Mouse (Mus musculus) forebrain, embryonic 14.5 days (tissue): Measurements from ENCODE around the gene Srsf4. TPM values are rescaled to one million over a fixed set of nuclear protein-coding genes. Genes with fewer than 3 reads are reported as not detected.

Experiments used
- ATAC-seq: fragments of 200-750 bp; cut with Nextera tagmentation; 2 replicates; pipeline ENCODE4 v1.8.0; 2017; ENCODE audit warnings: mild to moderate bottlenecking, moderate library complexity
- DNase-seq: peaks from one replicate; pipeline ENCODE4 v3.0.0-alpha.2; 2015; ENCODE audit warnings: low spot score
- H3K27ac ChIP-seq: fragments of 300-500 bp; sonication (generic); 2 replicates; pipeline ENCODE4 v1.5.1; 2014; ENCODE audit warnings: low read depth, mild to moderate bottlenecking, control low read depth, low read length, moderate library complexity
- H3K27me3 ChIP-seq: fragments of 300-500 bp; sonication (generic); replicated peaks from 2 replicates; pipeline ENCODE4 v1.6.1; 2014; ENCODE audit warnings: low read length, control low read depth, mixed read lengths; ENCODE audit not compliant: control insufficient read depth, insufficient read depth
- H3K36me3 ChIP-seq: fragments of 300-500 bp; sonication (generic); 2 replicates; pipeline ENCODE4 v1.6.1; 2014; ENCODE audit warnings: low read length, control low read depth; ENCODE audit not compliant: control insufficient read depth, insufficient read depth
- H3K4me1 ChIP-seq: fragments of 300-500 bp; sonication (generic); 2 replicates; pipeline ENCODE4 v1.6.1; 2014; ENCODE audit warnings: antibody characterized with exemption, low read length, control low read depth; ENCODE audit not compliant: control insufficient read depth, insufficient read depth
- H3K4me2 ChIP-seq: fragments of 300-500 bp; sonication (generic); 2 replicates; pipeline ENCODE4 v1.6.1; 2014; ENCODE audit warnings: mild to moderate bottlenecking, control low read depth, low read length
- H3K4me3 ChIP-seq: fragments of 300-500 bp; sonication (generic); 2 replicates; pipeline ENCODE4 v1.5.1; 2014; ENCODE audit warnings: low read depth, low read length, control low read depth
- H3K9ac ChIP-seq: fragments of 300-500 bp; sonication (generic); 2 replicates; pipeline ENCODE4 v1.6.1; 2014; ENCODE audit warnings: mild to moderate bottlenecking, low read length, control low read depth, moderate library complexity
- H3K9me3 ChIP-seq: fragments of 300-500 bp; sonication (generic); replicated peaks from 2 replicates; pipeline ENCODE4 v1.6.1; 2016; ENCODE audit warnings: low read length, control low read depth, mixed read lengths; ENCODE audit not compliant: control insufficient read depth
- WGBS: fragments of 180-500 bp; shearing (Covaris S2); extraction: QIAGEN DNeasy Blood & Tissue Kit; methylation state at CpG from one replicate; pipeline ENCODE4 v1.1.7; 2014; 5-methylcytosine and 5-hydroxymethylcytosine counted together
- polyA plus RNA-seq: library from polyadenylated mRNA; unstranded; fragments of >200 nt; fragmentation: Nextera tagmentation; extraction: Ambion mirVana; gene quantifications from 2 replicates; pipeline ENCODE4 v1.2.1, GENCODE M21; 2014

Gene Srsf4
- polyA plus RNA-seq, 1 experiment from 2014 or later = 109 TPM

- no peak overlapping the region for H3K9ac ChIP-seq
- WGBS = 56% methylated on average over 8 of the region's 8 CpGs
These were observed 77.2 kb downstream of the Srsf4 start for GRCm38 (mm10) chr4:131950657-131951056.

More at GRCm38 (mm10) chr4:131950657-131951056, 77.2 kb downstream of the Srsf4 start:
- H3K4me2 ChIP-seq = no peak overlapping the region
- H3K27me3 ChIP-seq = no peaks in the 10 kb centered on the region
- no peak overlapping the region for H3K27ac ChIP-seq
- peaks cover 23% of the 10 kb centered on the region for H3K36me3 ChIP-seq
- DNase-seq = no peak
- no peaks in the 10 kb centered on the region for H3K9me3 ChIP-seq
- no peak for ATAC-seq
- H3K4me1 ChIP-seq = no peaks in the 10 kb centered on the region
- H3K4me3 ChIP-seq = no peak overlapping the region

Other genes with a start within 250 kb of the Srsf4 start
- 20.1 and 20.8 TPM in 2 replicates for gene Ptpru, start 35.3 kb upstream of the Srsf4 start, polyA plus RNA-seq
- gene Mecr, start 30.1 kb upstream of the Srsf4 start, polyA plus RNA-seq = 33.7 and 35.7 TPM in 2 replicates
- gene Tmem200b, start 48.2 kb downstream of the Srsf4 start, polyA plus RNA-seq = not detected in 2 replicates
- not detected in 2 replicates for gene Gm10300, start 201.1 kb downstream of the Srsf4 start, polyA plus RNA-seq
- 69.9 and 74.6 TPM in 2 replicates for gene Epb41, start 201.7 kb downstream of the Srsf4 start, polyA plus RNA-seq